Mouse (Mus musculus) CH12.LX (cell line): ENCODE measurements around the gene Mt3.

Experiments used
- CHD2 ChIP-seq: IDR thresholded peaks from 2 replicates; pipeline ENCODE4 v1.6.1; 2011; ENCODE audit warnings: low read length, improper control_type of control experiment
- CTCF ChIP-seq, 2 experiments: IDR thresholded peaks in 1 of 2; conservative IDR thresholded peaks in 1 of 2; 2 replicates each; pipeline ENCODE4 v1.5.1; 2011 to 2012; ENCODE audit warnings: low read depth in 2 of 2, low read length in 2 of 2, improper control_type of control experiment in 1 of 2, inconsistent platforms in 1 of 2, mild to moderate bottlenecking in 1 of 2, moderate library complexity in 1 of 2
- MAX ChIP-seq: IDR thresholded peaks from 2 replicates; pipeline ENCODE4 v1.6.1; 2011; ENCODE audit warnings: low read length, improper control_type of control experiment
- MAZ ChIP-seq: IDR thresholded peaks from 2 replicates; pipeline ENCODE4 v1.6.1; 2012; ENCODE audit warnings: low read depth, mild to moderate bottlenecking, inconsistent platforms, low read length, improper control_type of control experiment, moderate library complexity
- POLR2A ChIP-seq: IDR thresholded peaks from 2 replicates; pipeline ENCODE4 v1.6.1; 2011; ENCODE audit warnings: low read depth, mild to moderate bottlenecking, improper control_type of control experiment, low read length
- RAD21 ChIP-seq: IDR thresholded peaks from 2 replicates; pipeline ENCODE4 v1.6.1; 2011; ENCODE audit warnings: low read depth, mild to moderate bottlenecking, low read length, improper control_type of control experiment, moderate library complexity

DNA sequence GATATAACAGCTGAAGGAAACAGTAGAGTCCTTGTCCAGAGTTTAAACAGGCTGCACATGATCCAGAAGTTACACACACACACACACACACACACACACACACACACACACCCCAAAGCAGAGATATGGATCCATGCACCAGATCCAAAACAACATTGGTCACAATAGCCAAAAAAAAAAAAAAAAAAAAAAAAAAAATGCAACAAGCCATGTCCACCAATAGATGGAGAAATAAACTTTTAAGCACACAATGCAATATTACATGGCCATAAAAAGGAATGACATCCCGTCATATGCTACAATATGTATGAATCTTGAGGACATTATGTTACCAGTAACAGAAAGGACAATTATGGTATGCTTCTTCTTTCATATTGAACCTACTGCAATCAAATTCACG is 38.4 kb upstream of the Mt3 start:
- no peak for TF ChIP-seq CTCF (conservative IDR thresholded peaks at IDR 0.05 in 1 of 2, IDR thresholded peaks at IDR 0.05 in 1 of 2; ENCODE audit: low read depth in 2 of 2, low read length in 2 of 2)
- TF ChIP-seq POLR2A, result no peak
- no peak for TF ChIP-seq RAD21
- TF ChIP-seq MAX, result no peak
- TF ChIP-seq MAZ, result no peak
- TF ChIP-seq CHD2, result no peak
